Mouse (Mus musculus): ENCODE measurements around the gene Wdfy4.

Gene Wdfy4

DNA sequence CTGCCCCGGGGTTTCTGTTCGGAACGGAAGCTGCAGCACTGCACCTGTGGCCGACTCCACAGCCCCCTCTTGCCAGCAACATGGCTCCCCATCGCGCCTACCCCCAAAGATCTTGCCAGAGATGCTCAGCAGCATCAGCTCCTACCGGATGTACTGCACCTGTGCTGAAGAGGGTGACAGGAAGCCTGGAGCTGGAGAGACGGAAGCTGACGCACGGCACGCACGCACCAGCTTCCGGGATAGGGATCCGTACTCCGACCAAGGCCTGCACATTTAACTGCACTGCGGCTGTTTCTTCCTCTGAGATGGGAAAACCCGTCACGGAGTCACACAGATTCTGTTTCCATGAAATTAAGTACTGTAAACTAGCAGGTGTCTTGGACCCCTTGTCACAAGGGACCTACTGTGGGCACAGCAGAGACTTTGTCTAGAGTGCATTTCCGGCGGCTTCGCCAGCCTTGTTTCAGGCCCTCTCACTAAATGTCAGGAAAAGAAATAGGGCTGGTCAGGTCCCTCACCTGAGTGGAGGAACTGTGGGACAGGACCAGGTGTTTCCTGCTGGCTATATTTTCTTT is 4.6 kb upstream of the Wdfy4 start:
- DNase-seq (ENCODE audit: low read depth) = no peak

DNA sequence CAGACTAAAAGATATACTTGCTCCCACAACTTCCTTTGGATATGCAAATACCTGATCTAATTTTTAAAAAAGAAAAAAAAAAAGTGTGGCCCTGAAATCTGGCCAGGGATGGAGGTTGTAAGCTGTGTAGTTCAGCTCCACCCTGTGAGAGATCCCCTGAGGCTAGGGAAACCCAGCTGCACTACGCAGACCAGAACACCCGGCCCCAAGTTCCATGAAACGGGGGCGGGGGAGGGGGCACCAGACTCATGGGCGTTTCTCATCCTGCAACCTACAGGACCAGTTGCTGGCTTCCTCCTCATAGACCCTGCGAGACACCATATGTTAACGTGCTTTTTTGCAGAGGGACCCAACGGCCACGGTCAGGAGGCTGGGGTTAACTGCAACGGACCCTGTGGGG is 3.9 kb upstream of the Wdfy4 start:
- no peak for DNase-seq (ENCODE audit: low read depth)

DNA sequence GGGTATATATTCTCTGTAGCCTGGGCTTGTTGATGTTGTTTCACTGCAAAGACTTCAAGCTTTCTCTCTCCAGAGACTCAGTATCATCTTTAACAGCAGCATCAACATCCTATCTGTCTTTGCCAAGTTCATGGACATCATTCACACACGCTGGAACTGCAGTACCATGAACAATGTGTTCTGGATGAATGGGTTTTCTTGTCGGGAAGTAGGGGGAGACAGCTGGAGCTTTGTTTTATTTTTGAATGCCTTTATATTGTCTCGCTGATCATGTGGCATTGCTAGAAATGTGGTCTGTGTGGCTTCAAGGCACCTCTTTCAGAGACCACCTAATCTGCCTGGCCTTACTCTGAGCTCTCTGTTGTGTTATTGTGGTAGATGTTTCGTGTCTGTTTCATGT is 1.9 kb upstream of the Wdfy4 start:
- DNase-seq (ENCODE audit: low read depth) = no peak

DNA sequence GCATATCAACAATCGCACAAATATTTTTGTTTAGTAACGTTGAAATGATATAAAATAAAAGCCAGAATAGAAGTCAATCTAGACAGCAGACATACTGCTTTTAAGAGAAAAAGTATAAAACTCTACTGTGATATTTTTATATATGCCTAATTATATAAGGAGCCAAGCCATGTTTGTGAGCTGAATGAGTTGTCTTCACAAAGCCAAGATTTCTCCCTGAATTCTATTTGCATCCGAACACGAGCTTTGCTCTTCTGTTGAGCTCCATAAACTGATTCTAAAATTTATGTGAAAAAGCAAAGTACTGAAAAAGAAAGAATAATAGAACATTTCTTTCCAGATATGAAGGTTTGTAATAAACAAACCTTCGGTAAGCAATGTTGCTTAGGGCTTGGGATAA is 5.2 kb downstream of the Wdfy4 start:
- DNase-seq (ENCODE audit: low read depth) = no peak

DNA sequence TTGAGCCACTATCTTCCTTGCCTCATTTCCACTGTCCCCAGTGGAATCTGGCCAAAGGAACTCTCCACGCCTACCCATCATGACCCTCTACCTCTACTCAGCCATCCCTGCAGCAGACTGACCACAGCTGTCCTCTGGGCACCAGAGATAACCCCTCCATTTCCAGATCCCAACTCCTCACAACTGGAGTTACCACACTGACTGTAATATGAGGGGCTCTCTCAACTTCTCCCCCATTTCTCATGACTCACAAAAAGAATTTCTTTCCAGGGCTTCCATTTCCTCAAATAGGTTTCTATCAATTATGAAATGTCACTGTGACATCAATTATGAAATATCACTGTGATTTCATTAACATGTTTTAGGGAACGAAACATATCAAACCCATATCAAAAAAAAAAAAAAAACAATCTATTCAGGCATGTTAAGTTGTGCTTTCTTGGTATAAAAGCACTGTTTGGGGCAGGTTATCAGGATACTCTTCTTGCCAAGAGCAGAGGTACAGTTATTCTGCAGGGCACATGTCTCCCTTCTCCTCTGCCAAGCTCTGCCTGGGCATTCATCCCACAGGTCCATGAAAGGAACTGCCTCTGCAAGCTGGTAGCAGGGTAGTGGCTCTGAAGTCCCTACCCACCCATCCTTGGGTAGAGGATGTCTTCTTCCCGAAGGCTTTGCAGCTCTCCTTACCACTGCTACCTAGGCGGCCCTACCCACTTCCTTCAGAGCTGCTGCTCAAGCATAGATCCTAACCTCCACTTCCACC is 10.1 kb downstream of the Wdfy4 start:
- no peak for DNase-seq (ENCODE audit: low read depth)

DNA sequence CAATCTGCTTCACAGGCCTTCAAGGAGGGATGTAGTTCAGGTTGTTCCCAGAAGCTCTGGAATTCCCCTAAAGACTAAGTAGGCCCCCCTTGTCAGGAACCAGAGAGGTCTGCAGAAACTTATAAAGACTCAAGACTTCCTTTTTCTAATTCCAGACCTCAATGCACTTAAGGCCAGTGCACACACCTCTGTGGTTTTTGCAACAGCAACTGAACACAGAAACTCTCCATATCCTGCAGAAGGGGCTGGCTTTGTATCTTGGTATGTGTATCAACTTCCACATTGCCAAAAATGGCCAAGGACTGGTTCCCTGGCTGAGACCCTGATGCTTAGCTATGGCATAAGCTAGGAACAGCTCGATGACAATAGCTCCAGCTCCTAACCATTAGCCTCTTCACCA is 13.4 kb downstream of the Wdfy4 start:
- DNase-seq (ENCODE audit: low read depth) = no peak

DNA sequence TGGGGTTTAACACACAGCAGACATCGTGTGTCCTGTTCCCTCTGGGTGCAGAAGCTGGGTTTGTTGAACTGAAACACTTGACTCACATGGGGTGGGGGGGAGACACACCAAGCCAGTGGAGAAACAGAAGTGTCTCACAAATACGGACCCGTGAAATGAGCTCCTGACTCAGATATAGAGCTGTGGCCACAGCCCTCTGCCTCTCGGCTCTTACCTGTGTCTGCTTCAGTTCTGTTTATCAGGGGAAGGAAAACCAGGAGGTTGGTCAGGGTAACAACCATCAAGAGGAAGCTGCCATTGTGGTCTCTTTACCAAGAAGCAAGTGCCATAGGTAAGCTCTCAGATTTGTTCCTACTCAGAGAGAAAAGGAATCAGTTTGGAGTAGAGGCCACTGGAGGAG is 16.6 kb downstream of the Wdfy4 start:
- DNase-seq (ENCODE audit: low read depth) = no peak

DNA sequence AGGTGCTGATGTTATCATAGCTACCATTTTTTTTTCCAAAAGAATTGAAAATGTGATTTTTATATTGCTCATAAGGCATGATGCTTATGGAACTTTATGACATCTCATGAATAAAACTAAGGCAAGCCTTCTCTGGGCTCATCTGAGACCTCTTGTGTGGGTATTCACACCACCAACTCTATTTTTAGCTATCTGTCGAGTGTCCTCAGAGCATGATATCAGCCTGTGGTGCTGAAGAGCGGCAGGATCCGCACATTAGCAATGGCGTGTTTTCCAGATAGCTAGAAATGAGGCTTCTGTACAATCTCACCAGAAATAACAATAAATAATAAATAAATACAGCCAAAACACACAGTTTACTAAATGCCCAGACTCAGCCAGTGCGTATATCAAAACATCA is 23.1 kb downstream of the Wdfy4 start:
- no peak for DNase-seq (ENCODE audit: low read depth)

DNA sequence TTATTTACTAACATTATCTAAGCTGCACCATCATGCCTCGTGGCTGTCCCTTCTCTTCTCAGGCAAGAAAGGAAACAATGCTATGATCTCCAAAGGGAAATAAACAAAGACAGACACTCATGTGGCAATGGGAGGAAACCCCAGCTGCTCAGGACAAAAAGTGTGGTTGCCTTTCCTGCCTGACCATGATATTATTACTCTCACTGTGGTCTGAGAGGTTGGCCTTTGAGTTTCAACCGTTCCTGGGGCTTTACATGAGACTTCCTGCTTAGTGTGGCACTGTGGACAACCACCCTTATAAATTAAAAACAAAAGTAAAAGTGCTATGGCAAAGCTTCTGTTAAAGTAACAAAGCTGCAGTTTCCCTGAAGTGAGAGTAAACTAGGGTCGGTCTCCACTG is 27.0 kb downstream of the Wdfy4 start:
- DNase-seq (ENCODE audit: low read depth) = no peak

DNA sequence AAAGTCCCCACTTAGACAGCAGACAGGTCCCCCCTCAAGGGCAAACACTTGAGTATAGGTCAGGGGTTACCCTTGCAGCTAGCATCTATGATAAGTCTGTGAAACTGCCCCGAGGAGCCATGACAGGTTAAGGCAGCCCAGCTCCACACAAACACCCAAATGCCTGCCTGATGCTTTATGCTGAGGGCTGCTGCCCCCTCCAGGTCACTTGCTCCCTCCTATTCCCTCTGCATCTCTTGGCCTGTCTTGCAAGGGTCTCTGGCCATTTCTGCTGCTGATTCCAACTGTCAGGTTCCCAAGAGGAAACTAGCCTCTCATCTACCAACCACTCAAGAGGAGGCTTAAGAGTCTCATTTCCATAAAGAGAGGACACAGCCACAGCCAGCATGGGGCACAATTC is 32.4 kb downstream of the Wdfy4 start:
- DNase-seq (ENCODE audit: low read depth) = no peak

DNA sequence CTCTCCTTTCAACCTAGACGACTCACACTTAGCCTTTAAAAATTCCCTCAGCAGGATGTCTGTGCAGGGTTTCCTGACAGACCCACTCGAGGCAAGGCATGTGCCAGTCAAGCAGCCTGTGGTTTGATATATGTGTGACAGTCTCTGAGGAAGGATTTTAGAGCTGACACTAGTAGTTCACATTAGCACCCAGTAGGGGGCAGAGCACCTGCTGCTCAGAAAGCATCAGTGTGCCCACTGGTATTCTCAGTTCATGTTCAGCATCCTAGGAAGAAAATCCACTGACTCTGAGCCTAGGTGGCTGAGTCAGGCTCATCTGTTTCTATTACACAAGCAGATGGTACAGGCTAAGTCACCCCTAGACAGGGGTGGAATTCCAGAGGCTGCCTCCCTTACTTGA is 39.0 kb downstream of the Wdfy4 start:
- peak; percentile 4 for DNase-seq (ENCODE audit: low read depth)

DNA sequence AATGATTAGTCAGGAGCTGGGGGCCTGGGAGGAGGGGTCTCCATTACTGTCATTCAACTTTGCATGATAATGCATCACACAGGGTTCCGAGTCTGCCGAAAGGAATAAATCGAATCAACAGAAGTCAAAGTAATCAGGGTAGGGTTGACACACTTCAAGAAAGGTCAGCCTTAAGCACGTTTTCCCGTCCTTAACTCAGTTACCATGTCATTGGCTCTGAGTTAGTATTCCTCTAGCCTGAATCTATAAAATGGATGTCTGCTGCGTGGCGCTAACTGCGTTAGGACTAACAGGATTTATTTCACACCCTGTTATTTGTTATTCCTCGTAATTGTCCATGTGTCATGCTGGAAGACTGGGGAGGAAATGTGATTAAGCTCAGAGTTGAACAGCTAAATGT is 48.5 kb downstream of the Wdfy4 start:
- DNase-seq (ENCODE audit: low read depth) = no peak

DNA sequence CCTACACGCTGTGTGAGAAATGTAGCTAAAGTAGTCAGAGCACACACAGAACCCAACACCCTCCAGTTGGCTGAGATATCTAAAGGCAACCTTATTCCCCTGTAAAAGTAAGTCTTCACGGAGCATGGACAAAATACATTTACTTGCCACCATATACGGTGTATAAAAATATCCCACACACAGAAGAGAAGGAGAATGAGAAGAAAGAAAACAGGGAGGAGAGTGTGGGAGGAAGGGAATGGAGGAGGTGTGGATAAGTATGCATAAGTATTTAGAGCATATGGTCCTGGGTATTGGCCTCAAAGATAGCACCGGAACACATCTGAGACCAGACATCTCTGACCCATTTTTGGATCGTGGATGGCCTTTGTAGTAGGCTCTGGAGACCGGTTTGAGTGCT is 50.1 kb downstream of the Wdfy4 start:
- no peak for DNase-seq (ENCODE audit: low read depth)

DNA sequence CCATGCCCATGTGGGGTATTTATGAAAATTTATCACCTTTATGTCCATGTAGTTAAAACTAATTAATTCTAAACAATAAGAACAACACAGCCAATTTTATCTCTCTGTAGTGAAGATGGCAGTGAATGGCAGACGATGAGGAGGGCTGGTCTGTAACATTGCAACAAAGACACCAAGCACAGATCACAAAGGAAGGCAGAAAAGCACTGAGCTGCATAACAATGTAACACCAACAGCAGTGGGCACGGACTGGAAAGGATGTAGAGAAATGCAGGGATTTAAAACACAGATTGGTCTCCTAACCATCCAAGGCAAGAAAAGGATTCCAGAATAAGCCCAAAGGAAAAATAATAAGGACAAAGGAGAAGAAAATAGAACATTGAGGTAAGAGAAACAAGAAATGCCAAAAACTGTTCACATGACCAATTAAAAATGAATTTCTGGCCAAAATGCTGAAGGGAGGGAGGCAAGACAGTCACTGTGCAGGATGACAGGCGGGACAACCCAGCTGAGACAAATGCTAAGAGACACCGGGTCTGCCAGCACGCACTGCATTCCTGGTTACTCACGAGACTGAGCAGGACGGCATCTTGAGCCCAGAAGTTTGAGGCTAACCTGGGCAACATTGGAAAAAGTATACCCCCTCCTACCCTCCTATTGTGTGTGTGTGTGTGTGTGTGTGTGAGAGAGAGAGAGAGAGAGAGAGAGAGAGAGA is 54.1 kb downstream of the Wdfy4 start:
- DNase-seq (ENCODE audit: low read depth) = no peak

DNA sequence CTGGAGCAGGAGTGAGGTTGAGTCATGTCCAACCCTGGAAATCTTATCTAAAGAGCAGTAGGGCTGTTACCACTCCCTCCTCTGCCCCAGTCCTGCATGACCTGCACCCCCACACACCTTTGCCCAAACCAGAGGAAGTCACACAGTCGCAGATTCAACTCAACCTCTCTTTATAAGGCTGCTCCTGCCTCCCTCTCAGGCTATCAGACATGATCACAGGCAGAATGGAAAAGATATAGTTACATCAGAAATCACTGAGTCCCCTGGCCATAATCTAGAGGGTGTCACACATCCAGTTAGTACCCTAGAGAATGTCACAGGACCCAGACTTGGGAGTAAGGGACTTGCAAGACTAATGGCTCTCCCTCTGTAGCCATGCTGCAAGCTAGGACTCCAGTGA is 68.7 kb downstream of the Wdfy4 start:
- no peak for DNase-seq (ENCODE audit: low read depth)

DNA sequence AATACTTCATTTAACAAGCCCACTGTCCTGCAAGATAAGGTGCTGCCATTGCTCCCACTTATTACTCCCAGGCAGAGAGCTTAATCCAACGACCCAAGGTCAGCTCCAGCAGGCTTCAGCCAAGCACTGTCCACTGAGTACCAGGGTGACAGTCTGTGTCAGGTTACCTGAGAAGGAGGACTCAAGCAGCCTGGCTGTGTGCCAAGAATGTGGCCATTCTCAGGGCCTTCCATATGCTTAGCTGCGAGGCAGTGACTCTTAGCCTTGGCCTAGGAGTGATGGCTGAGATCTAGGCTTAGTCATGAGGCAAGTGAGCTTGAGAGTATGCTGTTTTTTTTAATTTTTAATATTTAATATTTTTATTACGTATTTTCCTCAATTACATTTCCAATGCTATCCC is 80.5 kb downstream of the Wdfy4 start:
- DNase-seq (ENCODE audit: low read depth) = no peak

DNA sequence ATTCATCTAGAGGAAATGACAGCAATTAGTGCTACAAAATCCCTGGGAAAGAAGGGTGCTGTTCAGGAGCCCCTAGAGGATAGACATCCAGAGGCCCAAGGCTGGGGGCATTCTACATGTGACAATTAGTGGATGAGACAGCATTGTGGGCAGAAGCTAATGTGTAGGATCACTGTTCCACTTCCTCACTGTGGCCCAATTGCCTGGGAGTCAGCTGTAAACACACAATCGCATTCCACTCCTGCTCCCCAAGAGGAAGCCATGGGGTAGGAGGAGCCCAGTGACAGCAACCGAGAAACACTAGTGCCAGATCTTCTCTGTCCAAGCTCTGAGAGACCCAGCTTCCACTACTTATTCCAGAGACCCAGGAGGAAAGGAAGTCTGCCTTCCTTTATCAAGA is 83.7 kb downstream of the Wdfy4 start:
- DNase-seq (ENCODE audit: low read depth) = no peak

DNA sequence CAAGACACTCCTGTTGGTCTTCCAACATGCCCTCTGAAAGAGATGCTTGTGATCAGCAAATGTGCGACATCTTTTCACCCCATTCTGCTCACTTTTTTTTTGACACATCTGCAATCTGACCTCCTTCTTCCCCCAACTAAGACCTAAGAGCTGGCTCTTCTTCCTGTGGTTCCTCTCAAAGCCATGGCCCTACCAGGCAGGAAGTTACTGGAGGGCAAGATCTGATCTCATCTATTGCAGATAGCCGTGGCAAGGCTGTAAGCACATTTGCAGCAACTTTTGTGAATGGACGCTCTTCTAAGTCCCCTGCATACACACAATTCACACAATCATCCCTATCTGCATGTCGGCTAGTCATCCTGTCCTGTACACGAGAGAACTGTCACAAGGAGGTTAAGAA is 85.4 kb downstream of the Wdfy4 start:
- DNase-seq (ENCODE audit: low read depth) = peak; percentile 16

DNA sequence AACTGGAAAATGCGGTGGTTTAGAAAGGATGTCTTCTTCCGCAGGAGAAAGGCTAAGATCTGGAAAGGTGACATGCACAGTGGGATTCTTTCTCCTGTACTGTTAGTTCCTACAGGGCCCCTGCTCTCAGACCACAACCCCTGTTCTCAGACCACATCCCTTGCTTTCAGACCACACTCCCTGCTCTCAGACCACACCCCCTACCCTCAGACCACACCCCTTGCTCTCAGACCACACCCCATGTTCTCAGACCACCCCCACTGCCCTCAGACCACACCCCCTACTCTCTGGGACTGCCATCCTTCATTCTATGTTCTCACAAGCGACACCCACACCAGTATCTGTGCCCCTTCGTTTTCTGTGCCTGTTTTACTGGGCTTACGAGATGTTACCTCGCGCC is 86.2 kb downstream of the Wdfy4 start:
- peak; percentile 56 for DNase-seq (ENCODE audit: low read depth)

DNA sequence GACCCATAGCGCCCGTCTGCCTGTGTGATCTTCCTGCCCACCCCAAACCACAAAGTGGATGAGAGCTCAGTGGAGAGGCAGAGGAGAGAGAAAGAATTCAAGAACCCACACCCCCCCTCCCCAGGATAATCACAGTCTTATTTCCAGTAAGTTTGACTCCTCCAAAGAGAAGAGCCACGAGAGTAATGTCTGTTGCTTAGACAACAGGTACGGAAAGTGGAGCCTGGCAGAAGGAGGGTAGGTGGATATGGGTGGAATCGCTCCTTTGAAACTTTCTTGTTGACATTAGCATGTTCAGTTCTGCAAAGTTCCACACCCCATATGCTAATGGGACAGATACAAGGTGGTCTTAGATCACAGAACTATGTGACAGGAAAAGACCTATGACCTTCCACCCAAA is 88.8 kb downstream of the Wdfy4 start:
- no peak for DNase-seq (ENCODE audit: low read depth)

DNA sequence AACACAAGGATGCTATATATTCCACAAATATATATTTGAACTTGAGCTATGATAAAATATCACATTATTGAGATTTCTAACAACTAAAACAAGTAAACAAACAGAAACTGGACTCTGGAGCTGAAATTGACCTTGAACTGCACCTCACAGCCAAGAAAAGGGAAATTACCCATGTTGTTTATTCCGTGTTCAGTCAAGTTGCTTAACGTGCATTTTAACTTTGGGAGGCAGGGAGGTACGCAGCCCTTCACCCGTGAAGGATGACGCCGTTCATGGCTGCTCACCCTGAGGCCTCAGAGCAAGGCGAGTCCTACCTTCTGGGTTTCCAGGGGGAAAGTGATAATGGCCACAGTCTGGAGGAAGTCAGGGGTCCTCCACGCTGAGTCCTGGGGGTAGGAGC is 102.0 kb downstream of the Wdfy4 start:
- DNase-seq (ENCODE audit: low read depth) = no peak

DNA sequence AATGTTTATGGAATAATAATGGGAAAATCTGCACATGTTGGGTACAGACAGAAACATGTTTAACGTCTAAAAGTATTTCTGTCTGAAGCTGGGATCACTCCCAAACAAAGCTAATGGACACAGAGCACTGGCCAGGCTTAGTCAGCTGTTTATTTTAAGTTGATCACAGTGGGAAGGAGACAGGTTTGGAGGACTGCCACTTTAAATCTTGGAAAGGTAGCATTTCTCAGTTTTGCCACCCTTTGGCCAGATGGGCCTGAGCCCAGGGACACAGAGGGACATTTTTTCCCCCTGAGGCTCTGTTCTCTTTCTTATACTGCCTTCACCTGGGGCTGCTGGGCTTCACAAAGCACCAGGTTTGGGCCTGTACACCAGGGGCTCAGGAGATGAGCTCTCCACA is 103.0 kb downstream of the Wdfy4 start:
- no peak for DNase-seq (ENCODE audit: low read depth)

DNA sequence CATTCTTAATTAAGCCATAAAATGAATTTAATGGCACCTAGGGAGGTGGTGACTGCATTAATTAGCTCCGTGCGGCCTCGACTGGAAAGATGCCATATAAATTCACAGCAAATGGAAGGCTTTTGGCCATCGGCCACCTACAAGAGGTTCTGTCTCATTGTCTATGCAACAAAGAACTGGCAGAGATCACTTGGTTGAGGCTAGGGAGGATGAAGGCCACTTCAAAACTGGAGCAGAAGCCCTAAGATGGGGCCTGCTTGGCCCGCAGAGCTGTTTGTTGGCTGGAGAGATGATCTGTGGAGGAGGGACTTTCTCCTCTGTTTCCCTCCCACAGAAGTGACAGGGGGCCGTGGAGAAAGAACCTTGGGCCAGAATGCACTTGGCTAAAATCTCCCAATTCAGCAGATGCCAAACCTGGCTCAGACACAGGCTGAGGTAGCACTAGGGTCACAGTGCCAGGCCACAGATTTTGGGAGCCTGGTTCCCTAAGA is 103.9 kb downstream of the Wdfy4 start:
- DNase-seq (ENCODE audit: low read depth) = no peak

DNA sequence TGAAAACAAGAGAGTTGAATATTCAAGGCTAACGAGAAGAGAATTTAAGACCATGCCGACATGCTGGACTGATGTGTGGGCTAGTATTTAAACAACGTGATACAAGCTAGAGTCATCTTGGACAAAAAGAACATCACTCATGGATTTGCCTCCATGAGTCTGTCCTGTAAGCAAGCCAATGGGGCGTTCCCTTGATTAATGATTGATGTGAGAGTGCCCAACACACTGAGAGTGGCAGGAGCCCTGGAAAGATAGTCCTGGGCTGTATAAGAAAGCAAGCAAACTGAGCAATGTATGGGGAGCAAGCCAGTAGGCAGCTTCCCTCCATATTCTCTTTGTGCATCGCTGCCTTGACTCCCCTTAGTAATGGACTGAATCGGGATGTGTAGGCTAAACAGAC is 106.7 kb downstream of the Wdfy4 start:
- DNase-seq (ENCODE audit: low read depth) = no peak
